Mouse (Mus musculus) adipose tissue, adult 10 weeks (tissue): Measurements from ENCODE around the gene Unc79. TPM values are rescaled to one million over a fixed set of nuclear protein-coding genes. Genes with fewer than 3 reads are reported as not detected.

Source experiments
- polyA plus RNA-seq: library from polyadenylated mRNA; stranded (reverse); fragments of 350-450 nt; fragmentation: Illumina TruSeq; extraction: RNeasy Lipid Tissue Mini Kit (QIAGEN cat#74804); gene quantifications from one replicate; pipeline ENCODE4 v1.2.3, GENCODE M21; 2014; ENCODE audit warnings: low read depth, low replicate concordance

Gene Unc79
- 0.60 TPM for polyA plus RNA-seq

DNA sequence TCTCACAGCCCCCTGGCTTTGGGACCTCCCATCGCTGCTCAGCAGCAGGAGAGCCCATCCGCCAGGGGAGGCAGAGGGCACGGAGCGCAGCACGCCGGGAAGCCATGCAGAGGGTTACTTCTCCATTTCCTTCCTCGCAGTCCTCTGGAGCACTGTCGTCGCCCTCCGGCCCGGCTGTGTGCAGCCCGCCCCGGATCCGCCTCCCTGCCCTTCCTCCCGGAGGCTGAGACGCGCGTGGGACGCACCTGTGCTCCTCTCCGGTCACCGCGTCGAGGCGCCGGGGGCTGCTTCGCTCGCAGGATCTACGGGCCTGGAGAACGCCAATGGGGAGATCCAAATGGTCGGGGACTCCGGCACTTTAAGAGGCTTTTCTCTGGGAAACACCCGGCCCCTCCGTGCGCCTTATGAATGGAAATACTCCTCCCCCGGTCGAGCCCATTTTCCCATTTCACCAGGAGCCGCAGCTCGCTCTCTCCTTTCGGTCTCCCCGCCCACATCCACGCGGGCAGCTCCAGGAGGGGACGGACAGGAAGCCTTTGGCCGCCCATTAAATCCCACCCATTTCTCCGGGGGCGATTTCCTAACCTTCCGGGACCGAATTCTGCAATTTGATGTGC is at the start of gene Unc79:
Gene Unc79 (plus strand): TSS at position 82 of the 617 bp plus-strand sequence.

DNA sequence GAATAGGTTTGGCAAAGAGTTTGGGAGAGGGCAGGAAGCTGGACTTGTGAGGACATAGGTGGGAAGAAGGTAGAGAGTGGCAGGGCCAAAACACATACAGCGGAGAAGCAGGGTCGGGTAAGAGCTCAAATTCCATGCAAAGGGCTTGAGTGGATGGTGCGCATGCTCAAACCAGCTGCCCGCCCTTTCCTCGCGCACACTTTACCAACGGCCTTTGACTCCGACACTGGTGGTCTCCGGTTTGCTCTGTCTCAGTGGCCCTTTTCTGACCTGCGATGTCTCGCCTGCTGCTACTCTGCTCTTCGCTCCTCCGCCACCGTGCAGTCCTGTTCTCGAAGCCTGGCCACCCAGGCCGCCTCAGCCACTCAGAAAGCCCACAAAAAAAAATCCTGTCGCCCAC is 49.6 kb upstream of the Unc79 start, which contains the start of gene Cox8c:
Gene Cox8c (plus strand): TSS at position 226 of the 400 bp plus-strand sequence.

Other genes starting within 250 kb of the Unc79 start
- 60.2 TPM for gene Itpk1, start 243.9 kb upstream of the Unc79 start, polyA plus RNA-seq
- gene Moap1, start 205.2 kb upstream of the Unc79 start, polyA plus RNA-seq = 6.3 TPM
- 4.1 TPM for gene Tmem251, start 205.1 kb upstream of the Unc79 start, polyA plus RNA-seq
- not detected for gene Gm28051, start 191.1 kb upstream of the Unc79 start, polyA plus RNA-seq
- 11.1 TPM for gene Gon7, start 191.1 kb upstream of the Unc79 start, polyA plus RNA-seq
- 26.0 TPM for gene Ubr7, start 190.9 kb upstream of the Unc79 start, polyA plus RNA-seq
- 7.5 TPM for gene Gm20604, start 190.2 kb upstream of the Unc79 start, polyA plus RNA-seq
- 16.0 TPM for gene Btbd7, start 70.4 kb upstream of the Unc79 start, polyA plus RNA-seq
- gene Cox8c, start 49.5 kb upstream of the Unc79 start, polyA plus RNA-seq = 17.9 TPM